Mouse (Mus musculus) c-Kit-negative CD71-positive TER-119-positive erythroid progenitor cells, embryonic 14.5 days (primary cell): ENCODE results near the gene Capn5.

ENCODE experiments used
- DNase-seq: peaks from one replicate; pipeline ENCODE4 v3.0.0-alpha.2; 2013; ENCODE audit warnings: low read depth, low spot score

Capn5 gene

DNA sequence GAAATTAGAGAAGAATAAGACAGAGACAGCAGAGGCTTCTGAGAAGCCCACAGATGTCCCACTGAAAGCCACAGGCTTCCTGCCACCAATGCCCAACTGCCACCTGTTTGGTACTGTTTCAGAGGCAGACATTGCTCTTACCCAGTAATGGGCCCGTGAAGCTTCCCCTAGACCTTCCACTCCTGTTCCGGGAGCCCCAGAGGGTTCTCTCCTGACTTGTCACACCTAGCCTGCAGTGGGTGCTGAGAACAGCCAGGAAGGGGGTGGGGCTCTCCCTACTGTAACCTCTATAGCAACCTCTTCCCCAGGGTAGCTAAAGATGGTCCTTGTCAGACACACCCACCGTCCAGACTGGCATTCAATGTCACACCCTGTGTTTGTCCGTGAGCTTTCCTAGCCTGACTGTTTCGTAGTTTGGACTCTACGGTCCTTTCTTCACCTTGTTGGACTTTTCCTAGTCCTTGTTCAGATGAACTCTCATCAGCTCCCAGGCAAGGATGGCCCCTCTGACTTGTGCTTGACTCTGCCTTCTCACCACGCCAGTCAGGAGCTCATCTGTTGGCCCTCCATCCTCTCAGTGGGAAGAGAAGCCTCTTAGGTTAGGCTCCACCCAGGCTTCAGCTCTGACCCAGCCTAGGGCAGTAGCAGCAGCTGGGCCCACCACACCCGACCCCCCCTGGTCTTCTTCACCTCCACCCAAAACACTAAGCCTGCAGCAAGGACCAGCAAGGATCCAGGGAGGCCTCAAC, 1.6 kb downstream of the Capn5 start:
- no peak for DNase-seq

DNA sequence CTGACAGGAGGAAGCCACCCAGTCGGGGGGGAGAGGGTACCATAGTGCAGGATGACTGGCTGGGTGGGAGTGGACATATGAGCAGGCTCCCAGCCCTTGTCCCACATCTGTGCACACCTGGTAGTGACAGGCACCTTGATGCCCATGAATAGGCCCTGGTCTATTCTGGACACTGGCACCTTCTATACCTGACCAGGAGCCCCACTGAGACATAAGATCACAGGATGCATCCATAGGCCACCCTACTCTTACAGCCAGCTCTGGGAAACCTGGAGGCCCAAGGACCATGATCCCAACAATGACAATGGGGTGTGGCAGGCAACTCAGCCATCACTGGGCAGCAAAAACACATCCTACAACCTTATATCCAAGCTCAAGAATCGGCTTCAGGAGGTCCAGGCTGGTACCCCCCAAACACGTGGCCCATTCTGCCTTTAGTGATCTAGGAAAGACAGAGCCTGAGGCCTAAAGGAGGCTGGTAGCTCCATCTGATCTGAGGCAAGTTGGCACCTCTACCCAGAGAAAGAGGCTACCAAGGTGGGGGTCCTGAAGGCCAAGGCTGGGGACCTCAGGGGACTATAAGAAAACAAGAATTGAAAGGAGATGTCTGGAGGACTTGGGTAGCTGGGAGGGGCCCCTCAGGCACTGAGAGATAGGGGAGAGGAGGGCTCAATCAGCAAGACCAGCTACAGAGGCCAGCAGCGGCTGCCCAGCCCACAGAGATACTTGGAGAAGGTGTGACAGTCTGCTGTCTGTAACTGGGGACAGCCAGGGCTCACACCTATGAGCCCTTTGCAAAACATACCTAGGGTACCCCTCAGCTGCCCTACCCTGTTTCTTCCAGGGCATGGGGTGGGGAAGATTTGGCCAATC, 3.0 kb downstream of the Capn5 start:
- DNase-seq: peak; percentile 70

DNA sequence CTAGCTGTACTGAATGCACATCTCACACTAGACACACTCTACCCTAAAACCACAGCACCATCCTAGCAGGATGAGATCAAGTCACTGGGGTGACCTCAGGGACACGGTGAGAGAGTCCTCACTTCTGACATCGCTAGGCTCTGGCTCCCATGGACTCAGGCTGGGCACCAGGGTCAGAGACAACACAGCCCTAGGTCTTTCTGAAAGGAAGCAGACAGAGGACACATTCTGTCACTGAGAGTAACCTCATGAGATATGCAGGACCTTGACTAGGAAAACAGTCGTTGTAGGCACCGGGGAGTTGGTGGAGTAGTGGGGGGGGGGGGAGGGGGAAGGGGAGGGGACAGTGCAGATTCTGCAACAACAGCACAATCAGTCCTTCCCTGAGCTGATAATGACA, 4.7 kb downstream of the Capn5 start:
- DNase-seq: no peak

DNA sequence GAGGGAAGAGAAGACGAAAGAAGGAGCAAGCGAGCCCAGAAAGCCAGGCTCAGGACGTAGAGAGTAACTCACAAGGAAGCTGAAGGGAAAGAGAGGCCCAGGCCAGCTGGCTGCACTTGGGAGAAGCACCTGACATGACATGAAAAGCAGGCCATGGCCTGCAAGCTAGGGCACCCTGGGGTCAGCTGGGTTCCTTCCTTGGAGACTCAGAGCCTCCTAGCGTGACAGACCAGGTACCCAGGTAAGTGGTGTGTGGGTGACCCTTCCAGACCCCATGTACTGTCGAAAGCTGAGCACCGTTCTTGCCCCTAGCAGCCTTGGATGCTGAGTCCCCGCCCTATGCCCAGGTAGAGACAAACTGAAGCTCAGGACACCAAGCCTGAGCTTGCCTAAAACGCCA, 5.4 kb downstream of the Capn5 start:
- DNase-seq: no peak

DNA sequence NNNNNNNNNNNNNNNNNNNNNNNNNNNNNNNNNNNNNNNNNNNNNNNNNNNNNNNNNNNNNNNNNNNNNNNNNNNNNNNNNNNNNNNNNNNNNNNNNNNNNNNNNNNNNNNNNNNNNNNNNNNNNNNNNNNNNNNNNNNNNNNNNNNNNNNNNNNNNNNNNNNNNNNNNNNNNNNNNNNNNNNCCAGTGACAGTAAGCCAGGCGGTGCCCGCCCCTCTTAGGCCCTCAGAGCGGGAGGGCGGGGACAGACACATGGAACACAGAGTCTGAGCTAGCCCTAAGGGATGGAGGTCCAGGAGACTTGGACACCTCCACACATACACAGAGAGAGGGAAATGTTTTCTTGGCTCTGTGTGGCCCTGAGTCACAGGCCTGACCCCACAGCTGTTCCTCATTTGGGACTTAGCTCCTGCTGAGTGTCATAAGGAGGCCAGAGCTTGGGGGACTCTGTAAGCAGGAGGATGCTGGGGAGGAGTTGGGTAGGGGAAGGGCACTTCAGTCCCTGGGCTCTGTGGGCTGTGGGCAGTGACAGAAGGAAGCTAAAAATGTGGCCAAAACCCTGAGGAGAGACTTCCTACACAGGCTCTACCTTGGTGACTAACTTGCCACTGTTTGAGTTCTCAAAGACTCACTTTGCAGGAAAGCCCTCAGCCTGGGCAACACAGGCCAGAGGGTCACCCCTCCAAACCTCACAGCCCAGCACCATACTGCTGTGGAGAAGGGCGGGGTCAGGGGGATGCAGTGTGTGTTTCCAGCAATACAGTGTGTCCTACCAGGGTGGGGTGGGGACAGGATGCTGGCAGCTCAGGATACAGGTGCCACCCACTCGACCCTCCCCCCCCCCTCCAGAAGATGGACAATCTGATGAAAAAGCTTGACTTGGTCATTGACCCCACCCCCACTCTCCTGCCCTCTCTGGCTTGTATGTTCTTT, 6.7 kb downstream of the Capn5 start:
- DNase-seq: peak; percentile 69

DNA sequence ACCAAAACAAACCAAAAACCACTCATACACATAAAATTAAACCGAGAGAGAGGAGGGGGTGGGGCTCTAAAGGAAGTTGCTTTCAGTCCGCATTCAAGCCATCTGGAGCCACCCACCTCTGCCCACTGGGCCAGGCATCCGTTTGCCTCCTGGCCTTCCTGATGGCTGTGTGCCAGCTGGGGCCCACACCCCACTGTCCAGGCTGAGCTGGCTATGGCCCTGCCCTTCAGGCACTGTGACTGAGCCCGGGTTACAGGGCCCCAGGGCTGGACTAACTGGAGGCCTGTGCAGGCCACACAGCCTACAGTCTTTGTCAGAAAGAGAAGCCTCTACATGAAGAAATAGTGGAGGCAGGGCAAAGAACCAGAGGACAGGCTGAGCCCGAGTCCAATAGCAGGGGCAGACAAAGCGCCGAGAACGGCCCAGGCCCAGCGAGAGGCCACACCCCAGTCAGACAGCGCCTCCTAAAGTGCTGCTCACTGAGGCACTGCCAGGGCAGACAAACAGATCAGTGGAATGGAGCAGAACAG, 13.0 kb downstream of the Capn5 start:
- DNase-seq: no peak

DNA sequence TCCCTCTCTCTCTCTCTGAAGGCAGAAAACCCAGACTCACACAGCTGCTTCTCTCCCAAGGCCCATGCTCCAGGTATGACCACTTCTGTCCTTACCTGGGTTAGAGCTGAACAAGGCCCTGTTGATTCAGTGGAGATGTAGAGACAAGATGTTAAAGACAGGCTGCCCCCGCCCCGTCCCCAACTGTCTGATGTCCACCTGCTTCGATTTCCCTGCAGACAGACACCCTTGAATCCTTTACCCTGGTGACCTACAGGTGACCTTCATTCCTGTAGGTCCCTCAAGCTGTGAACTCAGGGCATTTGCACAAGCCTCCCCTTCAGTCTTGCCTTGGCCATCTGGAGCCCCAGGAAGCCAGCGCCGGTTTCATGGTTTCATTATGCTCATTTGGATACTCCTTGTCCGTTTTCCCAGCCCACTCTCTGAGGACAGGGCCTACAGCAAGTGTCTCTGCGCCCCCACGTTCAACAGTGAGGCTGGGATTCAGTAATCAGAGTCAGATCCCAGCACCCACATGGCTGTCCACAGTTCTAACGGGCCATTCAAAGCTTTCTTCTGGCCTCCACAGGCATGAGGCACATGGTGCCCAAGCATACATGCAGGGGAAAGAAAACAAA, 13.6 kb downstream of the Capn5 start:
- DNase-seq: no peak

DNA sequence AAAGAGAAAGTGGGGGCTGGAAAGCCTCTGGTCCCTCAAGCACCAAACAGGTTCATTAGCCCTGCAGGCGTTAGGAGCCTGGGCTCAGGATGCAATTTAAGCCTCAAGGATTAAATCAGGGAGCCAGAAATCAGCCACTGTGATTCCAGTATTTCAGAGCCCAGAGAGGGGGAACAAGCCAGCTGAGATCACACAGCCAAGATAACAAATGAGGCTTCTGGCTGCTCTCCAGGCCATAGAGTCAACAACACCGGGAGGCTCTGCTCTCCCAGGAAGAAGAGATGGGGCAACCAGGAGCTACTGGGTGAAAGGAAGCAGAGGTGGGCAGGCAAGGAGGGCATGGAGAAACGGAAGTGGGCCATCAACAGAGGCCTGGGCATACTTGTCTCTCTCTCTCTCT, 14.4 kb downstream of the Capn5 start:
- DNase-seq: no peak

DNA sequence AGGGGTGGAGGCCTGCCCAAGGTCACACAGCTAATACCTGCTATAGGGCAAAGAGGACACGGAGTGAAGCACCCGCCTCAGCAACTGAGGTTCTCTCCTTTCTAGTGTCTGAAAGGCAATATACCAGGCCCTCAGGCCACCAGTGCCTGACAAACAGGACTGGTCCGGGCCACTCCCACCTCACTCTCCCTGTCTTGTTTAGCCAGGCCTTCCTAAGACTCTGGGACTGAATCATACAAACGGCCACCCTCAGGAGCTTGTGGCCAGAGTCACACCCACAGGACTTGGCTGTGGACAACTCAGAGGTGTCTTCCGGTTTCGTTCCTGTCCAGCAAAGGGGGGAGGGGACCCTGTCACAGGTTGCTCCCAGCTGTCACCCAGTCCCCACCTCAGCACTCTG, 15.8 kb downstream of the Capn5 start:
- no peak for DNase-seq

DNA sequence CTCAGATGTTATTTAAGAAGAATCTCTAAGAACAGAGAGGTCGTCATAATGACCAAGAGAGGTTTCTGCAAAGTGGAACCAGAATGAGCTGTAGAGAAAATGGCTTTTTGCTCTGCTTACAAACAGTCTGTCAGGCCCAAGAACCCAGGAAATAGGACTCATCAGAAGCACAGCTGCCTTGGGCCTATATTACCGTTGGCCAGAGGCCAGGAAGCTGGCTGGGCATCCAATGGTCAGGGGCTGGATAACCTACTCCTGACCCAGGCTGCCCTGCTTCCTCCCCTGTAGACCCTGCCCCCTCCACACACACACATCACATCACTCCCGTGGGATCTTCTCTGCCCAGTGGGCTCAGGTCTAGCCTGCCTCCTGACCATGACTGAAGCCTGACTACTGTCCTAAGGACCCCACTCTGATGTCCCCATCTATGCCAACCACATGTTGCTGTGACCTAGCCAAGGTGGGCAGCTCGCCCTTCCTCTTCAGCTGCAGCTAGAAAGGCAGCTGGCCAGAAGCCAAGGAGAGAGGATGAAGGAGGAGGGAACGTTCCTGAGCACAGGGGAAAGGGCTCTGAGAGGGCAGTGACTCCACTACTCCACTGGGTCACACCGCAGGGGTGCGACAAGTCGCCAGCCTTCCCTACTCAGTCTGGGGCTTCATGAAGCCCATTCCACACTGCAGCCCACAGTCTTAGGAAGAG, 17.9 kb downstream of the Capn5 start:
- no peak for DNase-seq

DNA sequence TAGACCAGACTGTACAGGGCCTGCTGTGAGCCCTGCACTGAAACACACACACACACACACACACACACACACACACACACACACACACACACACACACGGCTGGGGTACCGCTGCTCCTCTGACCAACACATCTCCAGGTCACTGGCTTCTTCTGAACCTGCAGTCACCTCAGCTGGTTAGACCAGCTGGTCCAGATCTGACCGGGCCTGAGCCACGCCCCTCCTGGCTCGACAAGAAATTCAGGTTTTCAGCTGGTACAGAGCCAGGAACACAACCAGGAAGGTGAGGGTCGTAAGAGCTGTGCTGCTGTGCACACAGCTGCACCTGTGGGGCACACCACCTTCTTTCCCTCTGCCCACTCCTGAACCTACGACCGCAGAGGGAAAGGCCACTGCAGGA, 19.6 kb downstream of the Capn5 start:
- DNase-seq: no peak

DNA sequence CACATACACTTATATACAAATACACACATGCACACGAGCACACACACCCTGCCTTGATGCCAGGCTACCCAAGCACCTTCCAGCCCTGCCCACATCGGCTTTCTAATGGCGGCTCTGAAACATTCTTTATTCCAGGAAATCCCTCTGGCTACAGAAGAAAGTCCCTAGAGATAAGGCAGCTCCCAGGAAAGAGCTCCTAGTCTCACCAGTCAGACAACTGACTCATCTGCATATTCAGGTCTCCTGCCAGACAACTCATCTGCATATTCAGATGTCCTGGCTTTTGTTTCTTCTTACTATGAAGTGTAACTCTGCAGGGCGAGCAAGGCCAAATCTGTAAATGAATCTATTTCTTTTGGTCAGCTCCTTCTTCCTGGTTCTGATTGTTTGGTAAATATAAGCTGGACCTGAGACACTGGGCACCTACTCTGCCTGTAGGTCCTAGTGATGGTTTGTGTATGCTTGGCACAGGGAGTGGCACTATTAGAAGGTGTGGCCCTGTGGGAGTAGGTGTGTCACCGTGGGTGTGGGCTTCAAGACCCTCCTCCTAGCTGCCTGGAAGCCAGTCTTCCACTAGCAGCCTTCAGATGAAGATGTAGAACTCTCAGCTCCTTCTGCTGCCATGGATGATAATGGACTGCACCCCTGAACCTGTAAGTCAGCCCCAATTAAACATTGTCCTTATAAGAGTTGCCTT, 20.3 kb downstream of the Capn5 start:
- no peak for DNase-seq

DNA sequence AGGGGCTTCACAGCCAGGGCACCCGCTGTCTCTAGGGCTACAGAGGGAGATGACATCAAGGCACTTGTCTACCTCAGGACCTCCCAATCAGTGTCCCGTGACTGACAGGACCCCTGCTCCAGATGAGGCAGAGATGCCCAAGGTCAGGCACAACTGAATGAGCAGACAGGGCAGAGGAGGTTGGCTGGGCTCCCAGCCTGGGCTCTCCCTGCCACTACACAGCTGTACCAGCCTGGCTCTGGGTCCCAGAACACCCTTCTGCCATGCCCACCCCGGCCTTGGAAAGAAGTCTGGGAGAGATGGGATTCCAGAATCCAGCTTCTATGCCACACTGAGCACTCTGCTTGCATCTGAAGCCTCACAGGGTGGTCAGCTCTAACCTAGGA, 21.8 kb downstream of the Capn5 start:
- no peak for DNase-seq

DNA sequence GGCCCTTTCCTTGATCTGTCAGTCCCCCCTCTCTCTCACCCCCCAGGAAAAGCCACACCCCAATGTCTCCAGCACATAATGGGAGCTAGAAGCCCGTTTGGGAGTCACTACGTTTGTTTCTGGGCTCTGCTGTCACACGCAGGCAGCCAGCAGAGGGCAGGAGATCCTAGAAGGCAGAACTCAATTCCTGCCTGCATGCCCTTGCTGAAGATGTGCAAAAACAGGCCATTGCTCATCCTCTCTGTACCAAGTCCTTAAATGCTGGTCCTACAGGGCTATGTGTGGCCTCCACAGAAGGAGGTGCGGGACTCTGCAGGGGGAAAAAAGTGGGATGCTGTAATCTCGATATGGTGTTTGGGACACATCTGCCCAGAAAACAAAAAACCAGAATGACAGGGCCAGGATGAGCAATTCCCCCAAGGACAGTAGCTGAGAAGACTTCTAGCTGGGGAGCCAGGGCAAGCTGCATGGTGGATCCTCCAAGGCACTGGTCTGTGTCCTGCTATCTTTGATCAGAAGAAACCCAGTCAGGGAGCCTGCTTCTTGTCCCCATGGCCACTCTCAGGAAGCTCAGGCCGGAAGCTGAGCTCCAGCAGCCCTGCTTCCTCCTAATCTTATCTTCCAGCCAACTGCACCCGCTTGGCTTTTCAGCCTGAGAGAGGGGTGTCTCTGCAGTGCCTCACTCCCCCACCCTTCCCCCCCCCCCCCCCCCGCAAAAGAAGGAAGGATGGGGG, 22.4 kb downstream of the Capn5 start:
- DNase-seq: no peak

DNA sequence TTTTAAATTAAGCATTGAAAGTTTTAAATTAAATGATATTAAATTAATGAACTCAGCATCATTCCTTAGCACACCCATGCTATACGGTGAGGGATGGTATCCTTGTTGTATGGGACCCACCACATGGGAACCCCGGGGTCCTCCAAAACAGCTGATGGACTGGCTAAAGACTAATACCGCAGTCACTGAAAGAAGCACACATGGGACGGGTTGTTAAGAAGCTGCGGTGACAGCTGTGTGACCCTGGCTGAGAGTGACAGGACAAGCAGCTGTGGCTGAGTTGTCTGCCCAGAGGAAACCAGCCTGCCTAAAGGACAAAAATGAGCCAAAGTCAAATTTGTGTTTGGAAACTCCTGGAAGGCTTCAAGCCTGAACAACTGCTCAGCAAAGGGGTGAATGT, 24.2 kb downstream of the Capn5 start:
- no peak for DNase-seq

DNA sequence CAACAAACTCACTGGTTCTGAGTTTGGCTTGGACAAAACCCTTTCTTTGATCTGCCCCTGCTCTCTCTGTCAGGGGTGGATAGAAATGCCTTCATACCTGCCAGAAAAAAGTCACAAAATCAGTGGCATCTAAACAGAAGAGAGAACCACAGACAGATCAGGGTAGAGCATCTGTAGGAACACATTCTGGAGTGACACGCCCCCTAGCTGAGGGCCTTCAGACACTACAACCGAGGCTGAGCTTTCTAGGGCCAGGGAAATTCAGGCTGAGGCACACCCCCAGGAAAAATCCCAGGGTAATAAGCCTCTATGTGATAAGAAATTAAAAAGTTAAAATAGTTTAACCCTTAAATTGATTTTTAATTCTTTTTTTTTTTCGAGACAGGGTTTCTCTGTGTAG, 24.7 kb downstream of the Capn5 start:
- DNase-seq: no peak

DNA sequence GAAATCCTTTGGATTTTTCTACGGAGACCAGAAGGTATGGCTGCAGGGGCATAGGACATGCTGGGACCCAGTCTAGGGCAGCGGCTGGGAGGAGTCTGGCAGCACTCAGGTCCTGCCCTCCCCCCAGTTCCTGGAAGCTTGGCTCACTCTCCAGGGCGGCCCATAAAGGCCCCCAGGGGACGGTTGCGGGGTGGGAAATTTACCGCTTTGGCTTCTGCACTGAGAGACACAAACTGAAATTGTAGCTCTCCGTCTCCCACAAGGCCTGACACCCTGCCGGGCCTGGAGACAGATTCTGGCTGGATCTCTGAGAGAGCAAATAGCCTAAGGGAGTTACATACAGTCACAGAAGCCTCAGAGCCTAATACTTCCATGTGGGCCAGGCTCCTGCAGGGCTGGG, 25.7 kb downstream of the Capn5 start:
- no peak for DNase-seq

DNA sequence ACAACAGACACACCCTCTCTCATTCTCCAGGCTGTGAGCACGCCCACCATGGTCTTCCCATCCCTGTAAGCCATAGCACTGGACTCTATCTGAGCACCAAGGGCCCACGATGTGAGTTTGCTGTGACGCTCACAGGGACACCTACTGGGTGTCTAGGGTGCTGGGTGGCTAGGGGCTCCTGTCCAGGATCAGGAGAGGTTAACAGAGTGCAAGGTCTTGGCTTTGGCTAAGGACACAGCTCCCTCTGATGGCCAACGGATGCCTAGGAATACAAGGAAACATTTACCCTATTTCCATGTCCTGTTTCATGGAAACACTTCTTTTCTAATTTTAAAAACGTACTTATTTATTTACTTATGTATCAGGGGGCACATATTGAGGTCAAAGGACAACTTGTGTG, 27.5 kb downstream of the Capn5 start:
- DNase-seq: no peak

DNA sequence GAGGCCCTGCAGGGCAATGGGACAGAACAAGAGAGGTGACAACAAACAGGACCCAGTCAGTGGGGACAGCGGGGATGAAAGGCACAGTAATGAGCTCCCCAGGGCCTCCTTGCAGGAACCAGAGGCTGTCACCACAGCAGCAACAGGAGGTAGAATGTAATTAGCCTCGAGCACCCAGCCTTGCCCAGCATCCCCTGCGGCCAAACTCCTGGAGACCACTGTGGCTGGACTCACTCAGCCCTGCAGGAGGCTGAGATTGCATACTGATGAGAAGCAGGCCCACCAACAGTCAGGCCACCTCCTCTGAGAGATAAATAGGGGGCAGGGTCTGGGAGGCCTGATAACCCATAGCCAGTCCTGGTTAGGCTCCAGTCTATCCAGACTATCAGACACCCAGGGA, 28.3 kb downstream of the Capn5 start:
- no peak for DNase-seq
